Mouse (Mus musculus): ENCODE measurements at regions not wholly inside any gene's neighbourhood (a gene's known extent, or its start where the extent isn't known, plus 50 kb on each side); places are given as distances from the start of the nearest gene placed in this dataset.

DNA sequence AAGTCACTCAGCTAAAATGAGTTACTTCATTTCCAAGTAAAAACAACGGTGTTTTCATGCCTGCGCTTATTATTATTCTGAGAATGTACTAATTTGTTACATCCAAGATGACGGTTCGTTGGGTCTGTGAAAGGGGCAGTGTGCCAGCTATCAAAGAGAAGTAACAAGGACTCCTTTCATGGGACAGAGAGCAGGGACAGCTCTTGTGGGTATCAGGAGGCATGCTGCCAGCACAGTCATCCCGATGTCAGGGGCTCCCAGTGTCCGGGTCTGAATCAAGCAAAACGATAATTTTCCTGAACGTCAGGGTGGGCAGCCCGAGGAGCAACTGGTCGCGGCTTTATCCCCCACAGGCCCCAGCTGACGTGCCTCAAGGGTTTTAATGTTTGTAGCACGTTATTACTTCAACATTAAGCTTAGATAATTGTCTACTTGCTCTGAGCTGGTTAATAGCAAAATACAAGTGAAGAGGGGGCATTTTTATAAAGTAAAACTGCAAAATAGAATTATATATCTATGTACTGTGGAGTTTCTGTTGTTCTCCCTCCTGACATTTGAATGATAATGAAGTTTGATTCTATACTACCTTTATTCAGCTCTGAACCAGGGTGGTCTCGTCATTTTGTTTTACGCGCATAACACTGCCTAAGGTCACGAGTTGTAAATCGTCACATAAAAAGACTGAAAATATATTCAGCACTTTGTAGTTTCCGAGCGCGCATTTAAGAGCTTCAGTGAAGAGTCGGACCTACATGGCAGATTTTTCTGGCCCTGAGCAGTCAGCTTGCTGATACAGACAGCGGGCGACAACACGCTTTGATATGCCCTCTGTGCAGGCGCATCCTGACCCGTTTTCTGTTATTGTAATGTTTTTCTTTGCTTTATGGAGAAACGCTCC is 206.2 kb upstream of the Sox2 start:
- 84% methylated on average over 28 of the region's 28 CpGs for WGBS
- no peaks in the 10 kb centered on the region for H3K27me3 ChIP-seq (ENCODE audit: control insufficient read depth, insufficient read depth, low read length)
- TF ChIP-seq CTCF (IDR thresholded peaks at IDR 0.05; ENCODE audit: extremely low read depth, insufficient read length, insufficient replicate concordance, low read depth, low read length) (no peak), POLR2A (IDR thresholded peaks at IDR 0.05; ENCODE audit: low read depth, low read length) (no peak)

DNA sequence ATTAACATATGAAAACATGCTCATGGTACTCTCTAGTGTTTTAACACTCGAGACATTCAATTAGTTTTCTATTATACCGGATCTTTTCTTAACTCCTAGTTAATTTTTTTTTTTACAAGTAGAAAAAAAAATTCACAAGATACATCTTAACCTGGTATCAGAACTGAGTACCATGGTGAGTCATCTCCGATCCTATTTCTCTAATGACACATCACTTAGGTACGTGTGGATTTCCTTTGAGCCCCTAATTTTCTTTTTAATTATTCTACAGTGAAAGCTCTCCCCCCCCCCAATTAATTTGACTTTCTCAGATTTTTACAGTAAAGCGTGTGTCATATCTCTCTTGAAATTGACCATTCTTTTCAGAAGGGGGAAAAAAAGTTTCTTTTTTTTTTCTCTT is 206.9 kb upstream of the Sox2 start:
- Histone ChIP-seq H3K4me1 (ENCODE audit: control insufficient read depth, insufficient read depth, insufficient read length, low read length) (no peaks in the 10 kb centered on the region), H3K27me3 (ENCODE audit: control insufficient read depth, insufficient read depth, low read length) (no peaks in the 10 kb centered on the region), H3K4me3 (ENCODE audit: low read depth, low read length) (no peak overlapping the region), H3K36me3 (ENCODE audit: control insufficient read depth, insufficient read depth, low read length) (no peaks in the 10 kb centered on the region), H3K27ac (ENCODE audit: insufficient read depth, low read depth, low read length) (no peak overlapping the region)
- TF ChIP-seq POLR2A (IDR thresholded peaks at IDR 0.05; ENCODE audit: low read depth, low read length) (no peak), CTCF (IDR thresholded peaks at IDR 0.05; ENCODE audit: extremely low read depth, insufficient read length, insufficient replicate concordance, low read depth, low read length) (no peak)
- 73% methylated on average over 5 of the region's 5 CpGs for WGBS

More for the DNA sequence above, 206.2 kb upstream of the Sox2 start:
- Histone ChIP-seq H3K4me3 (ENCODE audit: low read depth, low read length) (no peak overlapping the region), H3K36me3 (ENCODE audit: control insufficient read depth, insufficient read depth, low read length) (no peaks in the 10 kb centered on the region), H3K4me1 (ENCODE audit: control insufficient read depth, insufficient read depth, insufficient read length, low read length) (no peaks in the 10 kb centered on the region), H3K27ac (ENCODE audit: insufficient read depth, low read depth, low read length) (no peak overlapping the region)

DNA sequence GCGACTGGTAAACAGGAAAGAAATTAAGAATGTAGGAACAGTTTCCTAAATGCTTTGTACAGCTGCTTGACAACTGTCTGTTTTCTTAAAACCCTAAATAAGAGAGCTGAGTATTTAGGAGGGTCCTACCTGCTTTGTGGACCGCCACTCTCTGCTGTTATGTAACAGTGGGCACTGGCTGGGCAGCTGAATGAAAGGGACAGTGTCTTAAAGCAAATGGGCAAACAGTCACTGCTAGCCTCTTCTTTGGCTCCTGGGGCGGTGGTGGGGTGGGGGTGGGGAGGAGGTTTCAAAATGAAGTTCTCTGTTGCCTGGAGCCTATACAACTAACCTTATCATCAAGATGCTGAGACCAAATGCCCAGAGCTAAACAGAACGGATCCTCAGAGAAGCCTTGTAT is 208.4 kb upstream of the Sox2 start:
- no peaks in the 10 kb centered on the region for H3K27me3 ChIP-seq (ENCODE audit: control insufficient read depth, insufficient read depth, low read length)
- H3K27ac ChIP-seq (ENCODE audit: insufficient read depth, low read depth, low read length), result no peak overlapping the region
- H3K4me1 ChIP-seq (ENCODE audit: control insufficient read depth, insufficient read depth, insufficient read length, low read length), result no peaks in the 10 kb centered on the region
- 61% methylated on average over 4 of the region's 4 CpGs for WGBS
- no peaks in the 10 kb centered on the region for H3K36me3 ChIP-seq (ENCODE audit: control insufficient read depth, insufficient read depth, low read length)
- H3K4me3 ChIP-seq (ENCODE audit: low read depth, low read length), result no peak overlapping the region
- TF ChIP-seq CTCF (IDR thresholded peaks at IDR 0.05; ENCODE audit: extremely low read depth, insufficient read length, insufficient replicate concordance, low read depth, low read length) (no peak), POLR2A (IDR thresholded peaks at IDR 0.05; ENCODE audit: low read depth, low read length) (no peak)

DNA sequence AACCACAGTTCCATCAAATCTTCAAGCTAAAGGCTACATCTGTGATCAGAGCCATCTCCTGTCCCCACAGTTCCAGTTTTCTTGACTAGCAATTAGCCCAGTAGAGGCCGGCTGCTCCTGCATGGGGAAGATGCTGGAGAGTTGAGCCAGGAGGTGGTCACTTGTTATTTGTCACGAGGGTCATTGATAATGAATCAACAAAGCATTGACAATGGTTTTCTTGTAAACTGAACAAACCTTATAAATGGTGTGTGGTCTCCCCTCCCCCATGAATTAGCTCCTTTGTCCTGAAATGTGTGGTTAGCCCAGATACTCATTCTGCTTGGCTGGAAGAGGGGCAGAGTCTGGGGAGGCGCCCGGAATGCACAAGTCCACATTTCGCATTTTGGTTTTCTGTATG is 208.9 kb upstream of the Sox2 start:
- 63% methylated on average over 5 of the region's 5 CpGs for WGBS

DNA sequence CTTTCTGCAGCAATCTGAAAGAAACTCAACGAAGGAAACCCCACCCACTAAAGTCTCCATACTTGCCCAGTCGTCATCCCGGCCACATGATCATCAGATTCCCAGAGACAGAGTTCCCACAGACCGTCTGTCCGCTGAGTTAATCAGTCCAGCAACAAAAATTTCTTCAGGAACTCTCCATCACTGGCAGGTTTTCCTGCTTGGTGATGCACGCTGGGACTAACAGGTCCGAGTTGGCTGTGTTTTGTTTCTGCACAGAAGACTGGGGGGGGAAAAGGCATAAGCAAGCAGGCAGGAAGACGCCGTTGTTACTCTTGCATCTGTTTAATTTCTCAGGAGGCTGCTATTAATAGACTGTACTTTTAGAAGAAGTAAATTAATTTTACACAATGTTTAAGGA is 215.3 kb upstream of the Sox2 start:
- H3K4me1 ChIP-seq (ENCODE audit: control insufficient read depth, insufficient read depth, insufficient read length, low read length), result no peaks in the 10 kb centered on the region
- no peak overlapping the region for H3K27ac ChIP-seq (ENCODE audit: insufficient read depth, low read depth, low read length)
- 67% methylated on average over 9 of the region's 9 CpGs for WGBS
- no peaks in the 10 kb centered on the region for H3K36me3 ChIP-seq (ENCODE audit: control insufficient read depth, insufficient read depth, low read length)
- no peak for TF ChIP-seq POLR2A (IDR thresholded peaks at IDR 0.05; ENCODE audit: low read depth, low read length)
- no peak for TF ChIP-seq CTCF (IDR thresholded peaks at IDR 0.05; ENCODE audit: extremely low read depth, insufficient read length, insufficient replicate concordance, low read depth, low read length)
- H3K4me3 ChIP-seq (ENCODE audit: low read depth, low read length), result no peak overlapping the region
- H3K27me3 ChIP-seq (ENCODE audit: control insufficient read depth, insufficient read depth, low read length), result no peaks in the 10 kb centered on the region

More for the DNA sequence above, 208.9 kb upstream of the Sox2 start:
- Histone ChIP-seq H3K27me3 (ENCODE audit: control insufficient read depth, insufficient read depth, low read length) (no peaks in the 10 kb centered on the region), H3K4me1 (ENCODE audit: control insufficient read depth, insufficient read depth, insufficient read length, low read length) (no peaks in the 10 kb centered on the region), H3K4me3 (ENCODE audit: low read depth, low read length) (no peak overlapping the region), H3K27ac (ENCODE audit: insufficient read depth, low read depth, low read length) (no peak overlapping the region), H3K36me3 (ENCODE audit: control insufficient read depth, insufficient read depth, low read length) (no peaks in the 10 kb centered on the region)
- TF ChIP-seq POLR2A (IDR thresholded peaks at IDR 0.05; ENCODE audit: low read depth, low read length), result no peak

DNA sequence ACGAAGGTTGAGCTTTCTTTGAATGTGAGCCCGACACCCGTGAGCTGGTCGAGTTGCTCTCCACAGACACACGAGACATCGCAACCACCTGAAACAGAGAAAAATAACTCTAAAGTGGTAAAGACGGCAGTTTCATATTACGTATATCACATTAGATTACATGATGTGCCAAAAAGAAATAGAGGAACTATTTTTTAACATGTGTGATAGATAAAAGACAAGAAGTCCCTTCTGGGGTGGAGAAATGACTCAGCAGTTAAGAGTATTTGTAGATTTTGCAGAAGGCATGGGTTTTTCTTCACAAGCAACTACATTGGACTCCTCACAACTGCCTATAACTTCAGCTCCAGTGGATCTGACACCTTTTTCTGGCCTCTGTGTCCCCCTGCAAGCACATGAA is 222.2 kb upstream of the Sox2 start:
- Histone ChIP-seq H3K27ac (ENCODE audit: insufficient read depth, low read depth, low read length) (no peak overlapping the region), H3K27me3 (ENCODE audit: control insufficient read depth, insufficient read depth, low read length) (no peaks in the 10 kb centered on the region), H3K4me1 (ENCODE audit: control insufficient read depth, insufficient read depth, insufficient read length, low read length) (no peaks in the 10 kb centered on the region), H3K36me3 (ENCODE audit: control insufficient read depth, insufficient read depth, low read length) (no peaks in the 10 kb centered on the region), H3K4me3 (ENCODE audit: low read depth, low read length) (no peak overlapping the region)
- TF ChIP-seq POLR2A (IDR thresholded peaks at IDR 0.05; ENCODE audit: low read depth, low read length), result no peak
- TF ChIP-seq CTCF (IDR thresholded peaks at IDR 0.05; ENCODE audit: extremely low read depth, insufficient read length, insufficient replicate concordance, low read depth, low read length), result no peak
- WGBS, result 86% methylated on average over 8 of the region's 8 CpGs

DNA sequence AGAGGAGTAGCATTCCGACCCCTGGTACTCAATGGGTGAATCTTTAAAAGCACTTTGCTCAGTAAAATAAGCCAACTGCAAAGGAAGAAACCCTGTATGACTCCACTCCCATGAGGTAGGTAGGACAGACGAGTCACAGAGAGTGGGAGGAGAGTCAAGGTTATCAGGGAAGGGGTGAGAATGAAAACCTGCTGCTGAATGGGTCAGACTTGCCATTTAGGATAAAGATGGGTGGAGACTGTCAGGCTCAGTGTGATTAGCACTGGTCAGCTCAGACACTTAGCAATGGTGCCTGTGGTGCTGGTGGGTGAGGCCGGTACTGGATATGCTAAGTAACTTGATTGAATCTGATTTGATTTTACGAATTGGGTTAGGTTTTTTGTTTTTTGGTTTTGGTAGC is 222.7 kb upstream of the Sox2 start:
- WGBS, result 72% methylated on average over 4 of the region's 4 CpGs
- no peaks in the 10 kb centered on the region for H3K27me3 ChIP-seq (ENCODE audit: control insufficient read depth, insufficient read depth, low read length)

More for the DNA sequence above, 222.7 kb upstream of the Sox2 start:
- TF ChIP-seq POLR2A (IDR thresholded peaks at IDR 0.05; ENCODE audit: low read depth, low read length) (no peak), CTCF (IDR thresholded peaks at IDR 0.05; ENCODE audit: extremely low read depth, insufficient read length, insufficient replicate concordance, low read depth, low read length) (no peak)
- Histone ChIP-seq H3K36me3 (ENCODE audit: control insufficient read depth, insufficient read depth, low read length) (no peaks in the 10 kb centered on the region), H3K27ac (ENCODE audit: insufficient read depth, low read depth, low read length) (no peak overlapping the region), H3K4me3 (ENCODE audit: low read depth, low read length) (no peak overlapping the region), H3K4me1 (ENCODE audit: control insufficient read depth, insufficient read depth, insufficient read length, low read length) (no peaks in the 10 kb centered on the region)
